Mouse (Mus musculus) CH12.LX (cell line): ENCODE data around the gene Krtap11-1. TPM values are rescaled to one million over a fixed set of nuclear protein-coding genes. Genes with fewer than 3 reads are reported as not detected.

Source experiments
- DNase-seq: peaks from one replicate; pipeline ENCODE4 v3.0.0-alpha.2; 2013; ENCODE audit errors: extremely low read depth
- H3K27ac ChIP-seq: 2 replicates; pipeline ENCODE4 v1.5.1; 2012; ENCODE audit warnings: low read depth, mild to moderate bottlenecking, control low read depth, moderate library complexity; ENCODE audit not compliant: insufficient read depth
- H3K27me3 ChIP-seq: replicated peaks from 2 replicates; pipeline ENCODE3; 2012; ENCODE audit warnings: inconsistent platforms
- H3K36me3 ChIP-seq, 2 experiments: replicated peaks in 1 of 2; 2 replicates each; pipeline versions ENCODE3 to v1.6.1; 2012; ENCODE audit warnings: inconsistent platforms in 1 of 2, low read length in 1 of 2, mild to moderate bottlenecking in 1 of 2, mixed read lengths in 1 of 2, moderate library complexity in 1 of 2; ENCODE audit not compliant: control insufficient read depth in 1 of 2, insufficient read depth in 1 of 2
- H3K4me1 ChIP-seq, 2 experiments: 2 replicates each; pipeline ENCODE4 v1.6.1; 2012; ENCODE audit warnings: inconsistent platforms in 1 of 2, moderate library complexity in 1 of 2; ENCODE audit not compliant: insufficient read depth in 2 of 2, control insufficient read depth in 1 of 2
- H3K4me2 ChIP-seq: 2 replicates; pipeline ENCODE4 v1.6.1; 2012; ENCODE audit warnings: low read depth, mild to moderate bottlenecking, control low read depth; ENCODE audit not compliant: poor library complexity, insufficient read depth, severe bottlenecking
- H3K4me3 ChIP-seq, 3 experiments: fragments of 150-350 bp in 1 of 3; sonication (generic) in 1 of 3; replicated peaks in 1 of 3; 2 replicates each; pipeline versions ENCODE3 to v1.5.1; 2011 to 2012; ENCODE audit warnings: low read depth in 2 of 3, low read length in 2 of 3, mild to moderate bottlenecking in 2 of 3, moderate library complexity in 2 of 3, control low read depth in 1 of 3, improper control_type of control experiment in 1 of 3, inconsistent platforms in 1 of 3, mixed read lengths in 1 of 3; ENCODE audit not compliant: poor library complexity in 1 of 3
- H3K79me2 ChIP-seq: replicated peaks from 2 replicates; pipeline ENCODE4 v1.6.1; 2012; ENCODE audit warnings: mild to moderate bottlenecking, moderate library complexity; ENCODE audit not compliant: control insufficient read depth, poor library complexity, insufficient read depth, severe bottlenecking; ENCODE audit errors: extremely low read depth
- H3K9ac ChIP-seq: 2 replicates; pipeline ENCODE4 v1.6.1; 2012; ENCODE audit warnings: low read depth, mild to moderate bottlenecking, control low read depth, moderate library complexity; ENCODE audit not compliant: insufficient read depth
- H3K9me3 ChIP-seq: replicated peaks from 2 replicates; pipeline ENCODE3; 2012; ENCODE audit warnings: low read length, inconsistent platforms, mixed read lengths
- CHD1 ChIP-seq: IDR thresholded peaks from 2 replicates; pipeline ENCODE4 v1.6.1; 2012; ENCODE audit warnings: low read depth, low read length, improper control_type of control experiment, inconsistent platforms
- ELF1 ChIP-seq: IDR thresholded peaks from 2 replicates; pipeline ENCODE4 v1.6.1; 2014; ENCODE audit warnings: low read depth, mild to moderate bottlenecking, inconsistent platforms, low read length, improper control_type of control experiment
- EP300 ChIP-seq: IDR thresholded peaks from 2 replicates; pipeline ENCODE4 v1.6.1; 2011; ENCODE audit warnings: low read length, improper control_type of control experiment
- GABPA ChIP-seq: IDR thresholded peaks from 2 replicates; pipeline ENCODE4 v1.6.1; 2012; ENCODE audit warnings: low read depth, low read length, improper control_type of control experiment, inconsistent platforms; ENCODE audit not compliant: insufficient replicate concordance
- IRF4 ChIP-seq: IDR thresholded peaks from 2 replicates; pipeline ENCODE4 v1.6.1; 2014; ENCODE audit warnings: low read depth, mild to moderate bottlenecking, inconsistent platforms, low read length, improper control_type of control experiment
- JUN ChIP-seq: IDR thresholded peaks from 2 replicates; pipeline ENCODE4 v1.6.1; 2011; ENCODE audit warnings: low read depth, mild to moderate bottlenecking, low read length, improper control_type of control experiment, moderate library complexity; ENCODE audit not compliant: insufficient read depth
- MYC ChIP-seq: IDR thresholded peaks from 2 replicates; pipeline ENCODE4 v1.6.1; 2011; ENCODE audit warnings: low read depth, mild to moderate bottlenecking, improper control_type of control experiment, low read length
- POLR2AphosphoS2 ChIP-seq: IDR thresholded peaks from 2 replicates; pipeline ENCODE4 v1.6.1; 2011; ENCODE audit warnings: low read depth, low read length, improper control_type of control experiment
- RAD21 ChIP-seq: IDR thresholded peaks from 2 replicates; pipeline ENCODE4 v1.6.1; 2011; ENCODE audit warnings: low read depth, mild to moderate bottlenecking, low read length, improper control_type of control experiment, moderate library complexity
- SMC3 ChIP-seq: IDR thresholded peaks from 2 replicates; pipeline ENCODE4 v1.6.1; 2011; ENCODE audit warnings: low read depth, low read length, improper control_type of control experiment
- TBP ChIP-seq: conservative IDR thresholded peaks from 2 replicates; pipeline ENCODE4 v1.6.1; 2011; ENCODE audit warnings: low read depth, low read length, improper control_type of control experiment
- UBTF ChIP-seq: IDR thresholded peaks from 2 replicates; pipeline ENCODE4 v1.6.1; 2012; ENCODE audit warnings: low read depth, mild to moderate bottlenecking, inconsistent platforms, low read length, improper control_type of control experiment, moderate library complexity
- ZC3H11A ChIP-seq: IDR thresholded peaks from 2 replicates; pipeline ENCODE4 v1.6.1; 2012; ENCODE audit warnings: low read depth, mild to moderate bottlenecking, inconsistent platforms, low read length, improper control_type of control experiment
- ZKSCAN1 ChIP-seq: IDR thresholded peaks from 2 replicates; pipeline ENCODE4 v1.6.1; 2012; ENCODE audit warnings: low read depth, inconsistent platforms, low read length, improper control_type of control experiment, borderline replicate concordance
- ZMIZ1 ChIP-seq: IDR thresholded peaks from 2 replicates; pipeline ENCODE4 v1.6.1; 2012; ENCODE audit warnings: low read depth, mild to moderate bottlenecking, inconsistent platforms, low read length, improper control_type of control experiment
- dilution Hi-C: fragments of 300-500 bp; cut with MboI; formaldehyde crosslinking; loops from 2 replicates; pipeline ENCODE4 v1.14.3; 2020; ENCODE audit warnings: low sequenced_read_pairs; ENCODE audit not compliant: extremely low pct_unique_long_range_greater_than_20kb, extremely low pct_ligation_motif_present
- in situ Hi-C: fragments of 300-500 bp; cut with MboI; formaldehyde crosslinking; loops from 3 replicates; pipeline ENCODE4 v1.14.3; 2019; ENCODE audit warnings: low sequenced_read_pairs, low pct_ligation_motif_present, low pct_unique_long_range_greater_than_20kb, mixed read lengths
- polyA plus RNA-seq: library from polyadenylated mRNA; unstranded; fragments of >175 nt; gene quantifications from 2 replicates; pipeline ENCODE4 v1.2.1, GENCODE M21; 2012; ENCODE audit warnings: low read depth; ENCODE audit not compliant: insufficient read length
- total RNA-seq, 2 experiments: library from RNA; depleted of rRNA; stranded (reverse); fragments of 300-350 nt in 1 of 2; fragments of >200 nt in 1 of 2; gene quantifications; 2 replicates each; pipeline ENCODE4 v1.2.3; 2012 to 2014

Krtap11-1 gene
- total and polyA plus RNA-seq, 3 experiments, result not detected

DNA sequence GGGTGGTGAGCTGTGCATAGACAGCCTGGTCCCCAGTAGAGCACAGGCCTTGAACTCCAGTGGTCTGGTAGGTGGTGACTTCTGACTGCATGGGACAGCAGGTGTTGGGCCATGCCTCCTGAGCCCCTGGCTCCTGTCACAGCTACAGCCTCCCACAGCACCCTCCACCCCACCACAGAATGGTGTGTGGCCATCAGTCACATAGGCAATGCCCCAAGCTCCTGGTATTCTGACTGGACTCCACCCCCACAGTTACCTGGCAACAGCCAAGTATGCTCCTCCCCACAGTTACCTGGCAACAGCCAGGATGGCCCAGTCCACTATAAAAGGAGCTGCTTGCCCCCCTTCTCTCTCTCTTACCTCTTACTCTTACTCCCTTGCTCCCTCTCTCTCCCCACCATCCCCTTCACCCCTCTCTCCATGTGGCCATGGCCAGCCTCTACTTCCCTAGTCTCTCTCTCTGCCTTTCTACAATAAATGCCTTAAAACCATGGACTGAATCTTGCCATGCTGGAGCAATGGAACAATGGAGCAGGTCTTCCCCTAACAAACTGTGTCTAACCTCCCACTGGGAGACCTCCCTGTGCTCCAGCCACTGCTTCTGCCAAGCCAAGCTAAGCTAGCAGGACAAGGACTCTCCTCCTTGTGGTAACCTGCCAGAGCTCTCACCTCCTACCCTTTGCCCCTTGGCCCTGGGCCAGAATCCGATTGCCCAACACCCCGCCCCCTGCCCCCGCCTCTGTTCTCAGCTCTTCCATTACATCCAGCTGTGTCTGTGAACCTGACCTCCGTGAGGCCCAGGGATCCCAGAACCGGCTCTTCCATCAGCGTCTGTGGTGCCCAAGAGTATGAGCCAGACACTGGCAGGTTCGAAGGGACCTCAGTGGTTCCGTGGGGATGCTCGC is 14.9 kb upstream of the Krtap11-1 start:
- Histone ChIP-seq H3K27me3 (no peaks in the 10 kb centered on the region), H3K4me1 (no peaks in the 10 kb centered on the region), H3K36me3 (no peaks in the 10 kb centered on the region), H3K9me3 (peaks cover 78% of the 10 kb centered on the region), H3K4me3 (no peak overlapping the region), H3K9ac (no peak overlapping the region), H3K4me2 (no peak overlapping the region), H3K79me2 (no peaks in the 10 kb centered on the region), H3K27ac (no peak overlapping the region)
- no peak for TF ChIP-seq RAD21
- no peak for TF ChIP-seq ZKSCAN1
- TF ChIP-seq EP300, result no peak
- no peak for TF ChIP-seq POLR2AphosphoS2
- TF ChIP-seq IRF4, result no peak
- TF ChIP-seq ZC3H11A, result no peak
- dilution Hi-C loops (no loop called here), in situ Hi-C loops (no loop called here)
- no peak for DNase-seq

GRCm38 (mm10) chr16:89581658-89582057 is 10.7 kb upstream of the Krtap11-1 start:
- Histone ChIP-seq H3K4me2 (no peak overlapping the region), H3K27ac (no peak overlapping the region), H3K9me3 (peaks cover 78% of the 10 kb centered on the region), H3K9ac (no peak overlapping the region), H3K4me1 (no peaks in the 10 kb centered on the region), H3K79me2 (no peaks in the 10 kb centered on the region), H3K36me3 (no peaks in the 10 kb centered on the region), H3K27me3 (no peaks in the 10 kb centered on the region), H3K4me3 (no peak overlapping the region)
- dilution Hi-C loops, result no loop called here
- no peak for DNase-seq
- TF ChIP-seq UBTF, result no peak
- TF ChIP-seq TBP, result no peak
- TF ChIP-seq CHD1, result no peak
- TF ChIP-seq SMC3, result no peak
- no peak for TF ChIP-seq ELF1
- TF ChIP-seq GABPA, result no peak
- TF ChIP-seq MYC, result no peak
- no peak for TF ChIP-seq ZMIZ1
- no peak for TF ChIP-seq JUN
- in situ Hi-C loops, result no loop called here
